Mouse (Mus musculus) natural killer cell, adult 2 months (primary cell): ENCODE results near the gene Gm20431.
"Not testable (repeated sequence)": the region's sequence is repeated elsewhere in the genome, so short reads cannot be mapped to it uniquely, and the experiment has no call there.

Experiments
- DNase-seq, 2 experiments: peaks; one replicate each; pipeline ENCODE4 v3.0.0; 2022; ENCODE audit warnings: low spot score in 2 of 2

Gm20431 gene

GRCm38 (mm10) chr2:167631591-167632448 lies 29.5 kb downstream of the Gm20431 start, which contains the start of gene Ube2v1:
Gene Ube2v1 (minus strand): TSS chr2:167632095.
- peak; percentile 97 to 99 for DNase-seq

DNA sequence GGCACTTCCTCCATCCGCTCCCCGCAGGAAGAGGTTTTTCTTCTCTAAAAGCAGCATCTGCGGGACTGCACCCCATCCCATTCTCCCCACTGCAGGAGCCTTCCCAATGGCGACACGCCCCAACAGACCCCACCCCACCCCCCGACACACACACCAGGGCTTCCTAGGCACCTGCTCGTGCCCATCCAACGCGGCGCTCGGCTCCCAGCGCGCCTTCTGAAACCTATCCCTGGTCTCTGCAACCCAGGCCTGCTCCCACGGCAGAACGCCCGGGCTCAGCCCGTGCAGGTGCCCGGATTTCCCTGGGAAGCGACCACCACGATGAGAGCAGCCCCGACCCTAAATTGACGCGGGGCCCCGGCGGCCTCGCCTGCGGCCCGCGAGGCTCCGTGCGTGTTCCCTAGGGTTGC lies 30.1 kb downstream of the Gm20431 start:
- no peak for DNase-seq

GRCm38 (mm10) chr2:167630421-167630820 lies 30.9 kb downstream of the Gm20431 start:
- no peak for DNase-seq

DNA sequence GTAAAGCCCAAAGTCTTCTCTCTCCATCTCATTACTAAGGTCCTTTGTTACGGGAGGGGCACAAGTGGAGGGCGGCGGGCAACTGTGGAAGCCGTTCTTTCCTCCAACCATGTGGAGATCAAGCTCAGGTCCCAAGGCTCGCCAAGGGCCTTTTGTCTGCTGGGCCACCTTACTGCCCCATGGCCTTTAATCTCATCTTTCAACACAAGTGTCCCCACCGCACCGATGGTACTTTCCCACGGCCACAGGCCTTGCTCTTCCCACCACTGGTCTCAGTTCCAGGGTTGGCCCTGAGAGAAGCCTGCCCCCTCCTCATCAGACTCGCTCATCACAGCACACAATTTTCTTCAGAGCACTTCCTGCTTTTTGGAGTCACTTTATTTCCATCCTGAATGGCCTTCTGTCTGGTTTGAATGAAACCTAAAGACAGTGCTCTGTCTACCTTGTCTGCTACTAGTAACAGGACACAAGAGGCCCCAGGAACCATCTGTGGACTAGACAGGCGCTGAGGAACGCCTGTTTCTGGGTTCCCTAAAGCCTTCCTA lies 31.6 kb downstream of the Gm20431 start:
- DNase-seq = no peak

- peak in 1 of 2 experiments; percentile 46 for DNase-seq
Observed at GRCm38 (mm10) chr2:167628872-167629271, 32.4 kb downstream of the Gm20431 start.

GRCm38 (mm10) chr2:167627019-167627418 lies 34.3 kb downstream of the Gm20431 start:
- no peak for DNase-seq

GRCm38 (mm10) chr2:167625670-167626069 lies 35.6 kb downstream of the Gm20431 start:
- DNase-seq = no peak

DNA sequence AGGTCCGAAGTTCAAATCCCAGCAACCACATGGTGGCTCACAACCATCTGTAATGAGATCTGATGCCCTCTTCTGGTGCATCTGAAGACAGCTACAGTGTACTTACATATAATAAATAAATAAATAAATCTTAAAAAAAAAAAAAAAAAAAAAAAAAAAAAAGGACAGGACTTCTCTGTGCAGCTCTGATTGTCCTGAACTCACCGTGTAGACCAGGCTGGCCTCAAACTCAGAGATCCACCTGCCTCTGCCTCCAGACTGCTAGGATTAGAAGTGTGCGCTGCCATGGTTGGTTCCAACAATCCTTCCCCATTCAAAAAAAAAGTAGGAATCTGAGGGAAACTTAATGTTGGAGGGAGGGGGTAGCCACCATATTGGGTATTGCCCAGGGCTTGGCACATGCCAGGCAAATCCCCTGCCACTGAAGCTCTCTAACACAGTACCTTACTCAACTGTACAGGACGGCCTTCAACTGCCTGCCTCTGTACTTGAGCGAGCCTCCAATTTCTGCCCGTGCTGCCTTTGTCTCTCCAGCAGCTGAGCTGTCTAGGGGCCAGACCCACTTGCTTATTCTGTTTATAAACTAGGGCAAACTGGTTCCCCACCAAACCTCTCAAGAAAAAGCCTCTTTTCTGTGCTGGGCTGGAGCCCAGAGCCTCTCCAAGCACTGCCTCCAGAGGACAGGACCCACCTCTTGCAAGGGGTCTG lies 36.8 kb downstream of the Gm20431 start:
- DNase-seq = no peak

DNA sequence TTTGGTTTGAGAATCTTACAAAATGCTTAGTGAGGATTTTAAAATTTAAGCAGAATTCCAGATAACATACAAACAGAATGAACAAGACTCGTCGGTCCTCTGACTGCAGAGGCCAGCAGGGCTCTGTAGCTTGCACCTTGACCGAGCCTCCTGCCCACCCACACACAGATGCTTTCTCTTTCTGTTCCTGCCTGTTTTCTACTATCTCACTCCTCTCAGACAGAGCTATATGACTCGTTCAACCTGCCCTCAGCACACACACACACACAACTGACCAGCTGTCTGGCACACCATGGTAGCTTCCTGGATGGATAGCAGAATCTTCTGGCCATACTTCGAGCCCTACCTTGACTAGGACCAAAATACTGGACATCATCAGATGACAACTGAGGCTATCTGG lies 38.3 kb downstream of the Gm20431 start:
- DNase-seq = peak; percentile 41 to 57

DNA sequence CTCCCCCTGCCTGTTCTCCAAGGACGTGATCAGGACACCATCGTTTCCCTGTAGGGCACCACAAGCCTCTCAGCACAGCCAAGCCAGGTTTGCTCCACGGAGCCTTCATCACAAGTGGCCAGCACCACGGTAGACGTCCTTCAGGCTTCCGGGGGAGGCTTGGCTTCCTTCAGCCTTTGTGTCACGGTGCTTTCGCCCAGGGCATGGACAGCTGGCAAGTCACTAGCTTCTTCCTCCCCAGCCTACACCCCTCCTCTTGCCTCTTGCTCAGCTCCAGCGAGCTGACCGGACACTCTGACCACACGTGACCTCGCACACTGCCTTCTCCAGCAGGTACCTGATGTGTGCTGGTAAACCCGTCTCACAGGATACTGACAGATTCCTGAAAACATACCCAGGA lies 38.9 kb downstream of the Gm20431 start:
- DNase-seq = no peak

GRCm38 (mm10) chr2:167621255-167622087 lies 39.8 kb downstream of the Gm20431 start:
- DNase-seq = no peak

GRCm38 (mm10) chr2:167617472-167617871 lies 43.8 kb downstream of the Gm20431 start:
- no peak for DNase-seq

GRCm38 (mm10) chr2:167617034-167617433 lies 44.3 kb downstream of the Gm20431 start:
- no peak for DNase-seq

DNA sequence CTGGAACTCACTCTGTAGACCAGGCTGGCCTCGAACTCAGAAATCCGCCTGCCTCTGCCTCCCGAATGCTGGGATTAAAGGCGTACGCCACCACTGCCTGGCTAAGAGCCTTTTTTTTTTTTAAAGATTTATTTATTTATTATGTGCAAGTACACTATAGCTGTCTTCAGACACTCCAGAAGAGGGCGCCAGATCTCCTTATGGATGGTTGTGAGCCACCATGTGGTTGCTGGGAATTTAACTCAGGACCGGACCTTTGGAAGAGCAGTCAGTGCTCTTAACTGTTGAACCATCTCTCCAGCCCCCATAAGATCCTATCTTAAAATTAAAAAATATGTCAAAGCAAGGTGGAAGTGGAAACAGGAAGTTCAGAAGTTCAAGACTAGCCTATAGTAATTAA lies 48.0 kb downstream of the Gm20431 start:
- DNase-seq = not testable (repeated sequence)

- no peak for DNase-seq
Observed at GRCm38 (mm10) chr2:167612122-167612521, 49.2 kb downstream of the Gm20431 start.

- DNase-seq = no peak
Observed at GRCm38 (mm10) chr2:167611287-167611686, 50.0 kb downstream of the Gm20431 start.

DNA sequence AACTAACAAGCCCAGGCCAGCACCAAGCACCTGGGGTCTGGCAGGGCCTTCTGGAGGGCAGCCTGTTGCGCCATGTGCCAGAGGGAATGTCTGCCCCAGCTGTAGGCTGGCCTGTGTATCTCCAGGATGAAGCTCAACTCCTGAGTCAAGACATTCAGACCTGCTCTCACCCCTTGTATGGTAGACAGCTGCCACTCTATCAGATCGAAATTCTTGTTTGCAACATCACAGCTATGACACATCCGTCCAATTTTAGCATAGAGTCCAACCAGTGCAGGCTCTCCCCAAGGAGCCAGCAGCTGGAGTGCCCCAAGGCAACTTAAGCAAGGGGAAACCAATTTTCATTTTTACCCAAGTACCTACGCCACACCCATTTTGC lies 54.6 kb downstream of the Gm20431 start:
- DNase-seq = no peak

- DNase-seq = no peak
Observed at GRCm38 (mm10) chr2:167605817-167606744, 55.2 kb downstream of the Gm20431 start.

DNA sequence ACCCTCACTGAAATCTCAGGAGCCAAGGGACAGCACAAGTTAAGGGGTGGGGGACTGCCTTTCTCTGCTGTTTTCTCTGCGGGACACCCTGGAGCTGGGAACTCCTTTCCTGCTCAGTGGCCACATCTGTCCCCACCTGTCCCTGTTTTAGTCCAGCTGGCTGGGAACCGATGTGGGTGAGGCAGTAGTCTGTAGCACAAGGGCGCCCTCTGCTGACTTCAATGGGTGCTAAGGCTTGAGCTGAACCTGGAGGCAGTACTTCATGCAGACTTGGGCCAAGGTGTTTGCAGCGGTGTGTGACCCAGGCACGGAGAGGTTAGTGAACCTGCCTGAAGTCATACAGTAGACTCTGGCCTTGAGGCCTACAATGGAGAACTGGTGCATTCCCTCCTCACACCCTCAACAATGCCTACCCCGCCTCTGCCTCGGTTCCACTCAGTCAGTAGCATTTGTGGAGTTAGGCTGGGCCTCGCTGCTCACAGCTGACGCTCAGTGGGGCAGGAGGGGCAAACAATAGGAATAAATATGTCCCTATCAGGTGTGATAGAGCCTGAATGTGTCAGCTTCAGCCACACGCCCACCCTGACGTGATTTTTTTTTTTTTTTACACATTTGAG lies 56.0 kb downstream of the Gm20431 start:
- peak; percentile 66 to 84 for DNase-seq

GRCm38 (mm10) chr2:167602978-167603377 lies 58.3 kb downstream of the Gm20431 start:
- no peak for DNase-seq
